8 mouse cellular contexts compared by ENCODE assay signal in the genomic region with DNA sequence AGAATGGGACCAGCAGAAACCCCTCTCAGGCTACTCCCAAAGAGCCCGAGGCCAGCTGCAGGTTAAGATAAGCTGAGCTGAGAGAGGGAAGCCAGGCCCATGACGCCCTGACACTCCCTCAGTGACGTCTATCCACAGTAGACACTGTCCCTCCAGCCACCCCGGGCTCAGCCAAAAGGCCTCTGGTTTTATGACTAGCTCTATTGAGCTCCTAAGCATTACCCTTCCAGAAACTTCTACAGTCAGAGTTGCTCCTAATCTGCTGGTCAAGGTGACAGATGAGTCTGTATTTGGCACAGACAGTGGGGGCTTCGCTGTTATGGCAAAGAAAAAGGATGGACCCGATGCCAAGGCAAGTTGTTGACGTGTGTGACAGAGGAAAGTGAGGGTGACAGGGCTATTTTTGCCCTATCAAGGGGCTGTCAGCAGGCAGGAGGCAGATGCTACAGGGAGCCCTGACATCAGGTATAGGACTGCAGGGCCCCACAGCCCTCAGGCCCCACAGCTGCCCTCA.
DNase-seq lines count a peak whose midpoint lies in the region; ATAC-seq and TF ChIP-seq lines count a peak whose summit lies in the region.

No protein-coding gene starts in this region.

- TF ChIP-seq POLR2A in lung, adult 2 months (IDR thresholded peaks at IDR 0.05; ENCODE audit: borderline replicate concordance, extremely low read depth, low read depth, low read length), result no peak

- no peak for TF ChIP-seq CTCF in lung, embryonic 14.5 days (IDR thresholded peaks at IDR 0.05; ENCODE audit: low read depth)
- no peak for TF ChIP-seq CTCF in lung, adult 2 months (IDR thresholded peaks at IDR 0.05; ENCODE audit: insufficient read depth, low read length)
- no peak for TF ChIP-seq CTCF in intestine, postnatal 0 days (IDR thresholded peaks at IDR 0.05; ENCODE audit: low read depth)

- 35% methylated on average over 7 of the region's 7 CpGs for WGBS in lung, embryonic 14.5 days
- WGBS in lung, adult 2 months, result 42% methylated on average over 7 of the region's 7 CpGs
- 44% methylated on average over 7 of the region's 7 CpGs for WGBS in intestine, postnatal 0 days

- peak overlapping the region; percentile 63 for H3K27ac ChIP-seq in lung, embryonic 14.5 days (ENCODE audit: low read depth)
- no peak overlapping the region for H3K27ac ChIP-seq in intestine, postnatal 0 days (ENCODE audit: low read depth, low read length)

- ATAC-seq in lung, embryonic 14.5 days (ENCODE audit: insufficient read depth), result peak; percentile 84
- ATAC-seq in intestine, postnatal 0 days, result peak; percentile 65

- no peak overlapping the region for H3K4me2 ChIP-seq in lung, embryonic 14.5 days
- H3K4me2 ChIP-seq in intestine, postnatal 0 days (replicated peaks; ENCODE audit: low read depth), result no peak overlapping the region

- DNase-seq in lung, embryonic 14.5 days, result peak; percentile 30
- no peak for DNase-seq in lung, adult 2 months
- DNase-seq in heart, adult 18-20 months, result peak; percentile 84 to 91
- peak; percentile 68 to 84 for DNase-seq in spleen, postnatal 36 days (ENCODE audit: low spot score in 2 of 2)
- no peak for DNase-seq in cerebellum, postnatal 36 days
- no peak for DNase-seq in frontal cortex, adult 2 months (ENCODE audit: extremely low spot score in 1 of 2, low spot score in 1 of 2)
- DNase-seq in Muller cell, postnatal 12 days (ENCODE audit: inconsistent ontology term), result no peak

- H3K36me3 ChIP-seq in lung, embryonic 14.5 days (ENCODE audit: insufficient read depth), result no peaks in the 10 kb centered on the region
- no peaks in the 10 kb centered on the region for H3K36me3 ChIP-seq in intestine, postnatal 0 days (ENCODE audit: control insufficient read depth, insufficient read depth)

- H3K9ac ChIP-seq in lung, embryonic 14.5 days, result no peak overlapping the region
- no peak overlapping the region for H3K9ac ChIP-seq in intestine, postnatal 0 days (ENCODE audit: low read depth, low read length)

- H3K4me3 ChIP-seq in lung, embryonic 14.5 days (ENCODE audit: low read depth, low read length), result no peak overlapping the region
- no peak overlapping the region for H3K4me3 ChIP-seq in lung, adult 2 months (replicated peaks; ENCODE audit: extremely low read depth, low read depth, low read length)
- no peak overlapping the region for H3K4me3 ChIP-seq in intestine, postnatal 0 days (ENCODE audit: low read depth, low read length)

- no peaks in the 10 kb centered on the region for H3K9me3 ChIP-seq in lung, embryonic 14.5 days (ENCODE audit: low read depth, low read length)
- H3K9me3 ChIP-seq in intestine, postnatal 0 days (ENCODE audit: control insufficient read depth), result no peaks in the 10 kb centered on the region

- H3K27me3 ChIP-seq in lung, embryonic 14.5 days (ENCODE audit: insufficient read depth, low read length), result no peaks in the 10 kb centered on the region
- no peaks in the 10 kb centered on the region for H3K27me3 ChIP-seq in intestine, postnatal 0 days (replicated peaks; ENCODE audit: control insufficient read depth, insufficient read depth, low read length)

- H3K4me1 ChIP-seq in lung, embryonic 14.5 days (ENCODE audit: insufficient read depth), result 0 out of 2 replicates have a peak, but pooled peaks cover 2% of the 10 kb centered on the region
- peaks cover 7% of the 10 kb centered on the region for H3K4me1 ChIP-seq in lung, adult 2 months (ENCODE audit: control insufficient read depth, insufficient read depth, low read length)
- no peaks in the 10 kb centered on the region for H3K4me1 ChIP-seq in intestine, postnatal 0 days (replicated peaks; ENCODE audit: control insufficient read depth, insufficient read depth, low read length)

Comparison
In these comparisons a context has a peak if more than half of its experiments do, and no peak if none do; other contexts are left out.
1. DNase-seq: peak in lung, embryonic 14.5 days (single experiment), heart, adult 18-20 months (2 of 2) and spleen, postnatal 36 days (2 of 2); none in lung, adult 2 months (single experiment), cerebellum, postnatal 36 days (0 of 2), frontal cortex, adult 2 months (0 of 2) and Muller cell, postnatal 12 days (single experiment).